Mouse (Mus musculus): ENCODE measurements around the gene Ttll8.

DNA sequence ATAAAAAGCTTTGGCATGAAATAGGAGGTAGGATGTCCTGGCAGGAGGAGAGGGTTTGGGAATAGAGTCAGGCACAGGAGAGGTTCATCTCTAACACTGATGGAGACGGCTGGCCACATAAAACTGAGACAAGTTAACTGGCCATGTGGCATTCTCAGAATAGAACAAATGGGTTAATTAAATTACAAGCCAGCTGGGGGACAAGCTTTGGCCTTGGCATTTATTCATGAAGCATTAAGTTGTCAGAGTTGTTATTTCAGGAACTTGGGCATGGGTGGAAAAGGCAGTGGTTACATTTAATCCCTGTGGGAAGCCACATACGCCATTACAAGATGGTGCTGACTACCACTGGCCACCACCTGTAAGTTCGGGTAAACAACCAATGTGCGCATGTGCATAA lies 3.0 kb downstream of the Ttll8 start:
- TF ChIP-seq CTCF (IDR thresholded peaks at IDR 0.05; ENCODE audit: low read depth, low read length) (no peak), POLR2A (IDR thresholded peaks at IDR 0.05; ENCODE audit: borderline replicate concordance, low read depth, low read length) (no peak)
